11 mouse cellular contexts compared by ENCODE assay signal in the genomic region with DNA sequence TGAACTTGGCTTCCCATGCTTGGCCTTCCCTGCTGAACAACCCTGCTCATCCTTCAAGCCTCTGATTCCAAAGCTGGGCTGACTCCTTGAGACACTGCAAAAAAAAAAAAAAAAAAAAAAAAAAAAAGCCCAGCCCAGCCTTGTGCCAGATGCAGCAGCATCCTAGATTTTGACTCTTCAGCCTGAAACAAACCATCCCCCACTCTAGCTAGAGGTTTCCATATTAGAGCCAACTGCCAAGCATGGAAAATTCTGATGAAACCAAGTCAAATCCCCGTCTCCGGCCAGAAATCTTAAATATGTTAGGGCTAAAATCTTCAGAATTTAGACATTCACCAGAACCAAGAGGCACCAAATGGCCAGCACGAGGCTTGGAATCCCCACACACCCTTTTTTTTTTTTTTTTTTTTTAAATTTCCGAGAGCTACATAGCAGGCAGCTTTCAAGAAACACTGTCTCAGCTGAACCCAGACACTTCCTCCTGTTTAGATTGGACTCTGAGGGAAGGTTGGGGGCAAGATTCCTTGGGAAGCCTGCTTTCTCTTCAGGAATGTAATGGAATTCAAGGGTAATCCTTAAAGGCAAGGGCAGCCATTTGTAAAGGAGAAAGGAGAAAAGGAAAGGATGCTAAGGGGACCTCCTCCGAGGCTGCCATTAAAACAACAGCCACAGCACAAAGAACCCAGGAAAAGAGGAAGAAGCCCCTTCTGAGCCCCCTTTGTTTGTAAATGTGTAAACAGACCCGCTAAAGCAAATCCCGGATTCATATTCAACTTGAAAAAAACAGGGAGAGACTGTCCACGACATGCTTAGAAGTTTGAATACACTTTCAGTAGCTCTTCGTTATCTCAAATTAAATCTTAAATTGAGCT.
DNase-seq lines count a peak whose midpoint lies in the region; ATAC-seq and TF ChIP-seq lines count a peak whose summit lies in the region.
"Had no signal": no experiment of that assay in that cellular context is flagged by ENCODE, and none has a peak within 500 bp of the region (broad histone marks: within the 10 kb centered on the region; RNA-seq: fewer than 3 reads in every experiment).

No protein-coding gene starts in this region.

- H3K9me3 ChIP-seq in heart, embryonic 15.5 days (replicated peaks): no peaks in the 10 kb centered on the region
- no peaks in the 10 kb centered on the region for H3K9me3 ChIP-seq in neural tube, embryonic 15.5 days (replicated peaks)
- no peaks in the 10 kb centered on the region for H3K9me3 ChIP-seq in intestine, postnatal 0 days (ENCODE audit: control insufficient read depth)

- H3K4me1 ChIP-seq in heart, embryonic 15.5 days (replicated peaks): peaks cover 35% of the 10 kb centered on the region
- peaks cover 7% of the 10 kb centered on the region for H3K4me1 ChIP-seq in neural tube, embryonic 15.5 days
- no peaks in the 10 kb centered on the region for H3K4me1 ChIP-seq in intestine, postnatal 0 days (replicated peaks; ENCODE audit: control insufficient read depth, insufficient read depth, low read length)

- H3K27me3 ChIP-seq in heart, embryonic 15.5 days: no peaks in the 10 kb centered on the region
- H3K27me3 ChIP-seq in neural tube, embryonic 15.5 days (replicated peaks): 0 out of 2 replicates have a peak, but pooled peaks cover 5% of the 10 kb centered on the region
- H3K27me3 ChIP-seq in intestine, postnatal 0 days (replicated peaks; ENCODE audit: control insufficient read depth, insufficient read depth, low read length): no peaks in the 10 kb centered on the region

- H3K36me3 ChIP-seq in heart, embryonic 15.5 days: no peaks in the 10 kb centered on the region
- no peaks in the 10 kb centered on the region for H3K36me3 ChIP-seq in neural tube, embryonic 15.5 days
- H3K36me3 ChIP-seq in intestine, postnatal 0 days (ENCODE audit: control insufficient read depth, insufficient read depth): no peaks in the 10 kb centered on the region

- ATAC-seq in heart, embryonic 15.5 days (replicated peaks; ENCODE audit: insufficient number of reproducible peaks, insufficient read depth, low FRiP score, low read depth): no peak
- no peak for ATAC-seq in neural tube, embryonic 15.5 days (ENCODE audit: low FRiP score)
- no peak for ATAC-seq in intestine, postnatal 0 days
- no peak for ATAC-seq in activated CD4-positive, CD25-positive, alpha-beta regulatory T cell, adult 4 months

- DNase-seq in heart, adult 11 months: no peak
- DNase-seq in neural tube, embryonic 10.5 days (ENCODE audit: extremely low spot score, low spot score): peak; percentile 31
- DNase-seq in adrenal gland, adult (ENCODE audit: inconsistent age in 2 of 2, low spot score in 1 of 2): no peak
- DNase-seq in cerebellum, postnatal 10 days: no peak
- DNase-seq: cerebellum, postnatal 25 days; kidney, adult 18-20 months; right cerebral cortex, adult 18-20 months had no signal

- 44% methylated on average over 9 of the region's 9 CpGs for WGBS in heart, embryonic 15.5 days
- WGBS in neural tube, embryonic 15.5 days: 25% methylated on average over 9 of the region's 9 CpGs
- WGBS in intestine, postnatal 0 days: 42% methylated on average over 9 of the region's 9 CpGs

- no peak for TF ChIP-seq CTCF in intestine, postnatal 0 days (IDR thresholded peaks at IDR 0.05; ENCODE audit: low read depth)

- no peak overlapping the region for H3K4me3 ChIP-seq in heart, embryonic 15.5 days
- H3K4me3 ChIP-seq in neural tube, embryonic 15.5 days (replicated peaks): no peak overlapping the region
- no peak overlapping the region for H3K4me3 ChIP-seq in intestine, postnatal 0 days (ENCODE audit: low read depth, low read length)

- peak overlapping the region; percentile 41; the same call in 1 of the 2 replicates for H3K27ac ChIP-seq in heart, embryonic 15.5 days
- no peak overlapping the region for H3K27ac ChIP-seq in neural tube, embryonic 15.5 days (replicated peaks)
- no peak overlapping the region for H3K27ac ChIP-seq in intestine, postnatal 0 days (ENCODE audit: low read depth, low read length)

- H3K4me2 ChIP-seq in heart, embryonic 15.5 days: no peak overlapping the region
- no peak overlapping the region for H3K4me2 ChIP-seq in neural tube, embryonic 15.5 days
- 0 out of 2 replicates have a peak overlapping the region, but pooled peaks have one; percentile 13 for H3K4me2 ChIP-seq in intestine, postnatal 0 days (replicated peaks; ENCODE audit: low read depth)

- H3K9ac ChIP-seq in heart, embryonic 15.5 days: no peak overlapping the region
- H3K9ac ChIP-seq in neural tube, embryonic 15.5 days (replicated peaks): no peak overlapping the region
- H3K9ac ChIP-seq in intestine, postnatal 0 days (ENCODE audit: low read depth, low read length): no peak overlapping the region
